ENCODE assay signal across 11 mouse cellular contexts in genomic region chr1:37687515-37687914, GRCm38 (mm10). TPM values are rescaled to one million over a fixed set of nuclear protein-coding genes. Genes with fewer than 3 reads are reported as not detected.
DNase-seq lines count a peak whose midpoint lies in the region; ATAC-seq and TF ChIP-seq lines count a peak whose summit lies in the region.
"Had no signal": no experiment of that assay in that cellular context is flagged by ENCODE, and none has a peak within 500 bp of the region (broad histone marks: within the 10 kb centered on the region; RNA-seq: fewer than 3 reads in every experiment).

No protein-coding gene starts in this region.

- peak; percentile 72; the same call in 1 of the 2 replicates for ATAC-seq in heart, embryonic 15.5 days (replicated peaks; ENCODE audit: insufficient number of reproducible peaks, insufficient read depth, low FRiP score, low read depth)
- 0 out of 2 replicates have a peak, but pooled peaks have one; percentile 33 for ATAC-seq in stomach, embryonic 14.5 days (ENCODE audit: insufficient number of reproducible peaks, insufficient read depth, low FRiP score, low read depth)
- ATAC-seq: activated CD4-positive, CD25-positive, alpha-beta regulatory T cell, adult 4 months had no signal

- intact Hi-C loops in left cerebral cortex, adult 2 months (cut with DNase I) = no loop called here
- intact Hi-C loops in left cerebral cortex, postnatal 25 days (cut with DNase I) = no loop called here
- intact Hi-C loops in gastrocnemius, postnatal 14 days (cut with DNase I; ENCODE audit: low total_unique reads) = no loop called here

- TF ChIP-seq CTCF in left cerebral cortex, adult 2 months (IDR thresholded peaks at IDR 0.05) = no peak

- peak overlapping the region; percentile 45 for H3K27ac ChIP-seq in left cerebral cortex, adult 2 months
- H3K27ac ChIP-seq in heart, embryonic 15.5 days = peak overlapping the region; percentile 58
- no peak overlapping the region; the same call in 1 of the 2 replicates for H3K27ac ChIP-seq in stomach, embryonic 14.5 days (ENCODE audit: low read length)

- no peaks in the 10 kb centered on the region for H3K36me3 ChIP-seq in heart, embryonic 15.5 days
- no peaks in the 10 kb centered on the region for H3K36me3 ChIP-seq in stomach, embryonic 14.5 days (ENCODE audit: control insufficient read depth, insufficient read depth, low read length)

- peak overlapping the region; percentile 14; the same call in 1 of the 2 replicates for H3K4me3 ChIP-seq in left cerebral cortex, adult 2 months
- peak overlapping the region; percentile 25 for H3K4me3 ChIP-seq in heart, embryonic 15.5 days
- H3K4me3 ChIP-seq in stomach, embryonic 14.5 days (ENCODE audit: low read depth, low read length) = no peak overlapping the region

- H3K4me2 ChIP-seq in heart, embryonic 15.5 days = peak overlapping the region; percentile 54
- H3K4me2 ChIP-seq in stomach, embryonic 14.5 days (replicated peaks; ENCODE audit: low read depth, low read length) = no peak overlapping the region

- DNase-seq in embryo, embryonic 11 days = peak; percentile 17
- no peak for DNase-seq in embryo, embryonic 9.5 days (ENCODE audit: extremely low spot score)
- DNase-seq in left cerebral cortex, adult 2 months (ENCODE audit: extremely low spot score in 1 of 2, low spot score in 2 of 2) = no peak
- DNase-seq in left cerebral cortex, postnatal 25 days (ENCODE audit: low spot score in 2 of 2) = no peak
- no peak for DNase-seq in thymus, postnatal 4 days
- DNase-seq in gastrocnemius, postnatal 14 days = no peak
- DNase-seq: thymus, postnatal 25 days had no signal

- H3K9me3 ChIP-seq in heart, embryonic 15.5 days (replicated peaks) = no peaks in the 10 kb centered on the region
- no peaks in the 10 kb centered on the region for H3K9me3 ChIP-seq in stomach, embryonic 14.5 days (ENCODE audit: control insufficient read depth, low read depth, low read length)

- H3K27me3 ChIP-seq in heart, embryonic 15.5 days = no peaks in the 10 kb centered on the region
- H3K27me3 ChIP-seq in stomach, embryonic 14.5 days (ENCODE audit: control insufficient read depth, insufficient read depth, low read length) = no peaks in the 10 kb centered on the region

- 19% methylated on average over 5 of the region's 5 CpGs for WGBS in heart, embryonic 15.5 days
- 52% methylated on average over 5 of the region's 5 CpGs for WGBS in stomach, embryonic 14.5 days

- peaks cover 21% of the 10 kb centered on the region for H3K4me1 ChIP-seq in heart, embryonic 15.5 days (replicated peaks)
- no peaks in the 10 kb centered on the region for H3K4me1 ChIP-seq in stomach, embryonic 14.5 days (ENCODE audit: control insufficient read depth, insufficient read depth, low read length)

- no peak overlapping the region for H3K9ac ChIP-seq in heart, embryonic 15.5 days
- H3K9ac ChIP-seq in stomach, embryonic 14.5 days (replicated peaks; ENCODE audit: low read depth, low read length) = no peak overlapping the region

RNA-seq across cellular contexts. Expression of gene 2010300C02Rik, which starts 32.4 kb away (rescaled TPM):
- total RNA-seq in left cerebral cortex, adult 2 months (2021) = 100 to 1,000 TPM; 282 to 283 TPM
- total RNA-seq in left cerebral cortex, postnatal 25 days (2021) = 100 to 1,000 TPM; 242 to 262 TPM
- polyA plus RNA-seq in heart, embryonic 15.5 days (2015; fragmentation: Nextera tagmentation; extraction: Ambion mirVana) = 3.2 and 6.7 TPM in 2 replicates
- polyA plus RNA-seq in stomach, embryonic 14.5 days (2014; fragmentation: Nextera tagmentation; extraction: Ambion mirVana) = 6.6 and 8.0 TPM in 2 replicates
- under 1 TPM; 0.25 to 0.35 TPM for total RNA-seq in gastrocnemius, postnatal 14 days (2021)
- polyA plus RNA-seq: C2C12 had no signal

Comparison
In these comparisons a context has a peak if more than half of its experiments do, and no peak if none do; other contexts are left out.
1. RNA of gene 2010300C02Rik, which starts 32.4 kb away (total RNA-seq): 282 to 283 TPM in left cerebral cortex, adult 2 months and 242 to 262 TPM in left cerebral cortex, postnatal 25 days; 0.25 to 0.35 TPM in gastrocnemius, postnatal 14 days; every median in the first group is over 100 times any median in the second.